Mouse (Mus musculus) thymus, adult 2 months (tissue): ENCODE measurements around the gene N4bp3.

Source experiments
- CTCF ChIP-seq: fragments of 200-500 bp; IDR thresholded peaks from 2 replicates; pipeline ENCODE4 v1.5.1; 2012; ENCODE audit warnings: mild to moderate bottlenecking, control low read depth, low read length, moderate library complexity, borderline replicate concordance; ENCODE audit not compliant: control insufficient read depth, poor library complexity, insufficient read depth; ENCODE audit errors: extremely low read depth
- POLR2A ChIP-seq: fragments of 200-500 bp; IDR thresholded peaks from 2 replicates; pipeline ENCODE4 v1.6.1; 2012; ENCODE audit warnings: mild to moderate bottlenecking, low read length, control low read depth, moderate library complexity; ENCODE audit not compliant: control insufficient read depth, poor library complexity, insufficient read depth; ENCODE audit errors: extremely low read depth

DNA sequence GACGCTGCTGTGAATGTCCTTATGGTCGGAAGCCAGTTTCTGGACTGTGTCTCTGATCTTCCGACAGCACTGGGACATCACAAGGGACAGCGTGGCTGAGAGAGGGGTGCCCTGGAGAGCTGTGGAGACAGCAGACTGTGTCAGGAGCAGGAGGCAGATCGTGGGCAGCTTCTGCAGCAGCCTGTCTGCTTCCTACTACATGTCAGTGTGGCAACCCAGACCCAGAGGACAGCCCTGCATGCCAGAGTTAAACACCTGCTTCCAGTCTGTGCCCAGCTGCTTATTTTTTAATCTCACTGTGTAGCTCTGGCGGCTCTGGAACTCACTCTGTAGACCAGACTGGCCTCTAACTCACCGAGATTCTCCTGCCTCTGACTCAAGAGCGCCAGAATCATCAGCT is 22.7 kb downstream of the N4bp3 start:
- TF ChIP-seq CTCF (no peak), POLR2A (no peak)
